Mouse (Mus musculus) heart, postnatal 10 days (tissue): Measurements from ENCODE around the gene Tbkbp1. TPM values are rescaled to one million over a fixed set of nuclear protein-coding genes. Genes with fewer than 3 reads are reported as not detected.
"Not testable (repeated sequence)": the region's sequence is repeated elsewhere in the genome, so short reads cannot be mapped to it uniquely, and the experiment has no call there.

Experiments
- DNase-seq, 2 experiments: peaks; one replicate each; pipeline ENCODE4 v3.0.0; 2021
- intact Hi-C: fragments of 180-260 bp; cut with DNase I; formaldehyde crosslinking; loops from one replicate; pipeline ENCODE4 v1.15.1; 2025
- total RNA-seq, 2 experiments: library from RNA; stranded (reverse); gene quantifications; 2 replicates each; pipeline ENCODE4 v1.2.3; 2021

The Tbkbp1 gene
- 10 to 100 TPM; 15.9 to 17.3 TPM for total RNA-seq

DNA sequence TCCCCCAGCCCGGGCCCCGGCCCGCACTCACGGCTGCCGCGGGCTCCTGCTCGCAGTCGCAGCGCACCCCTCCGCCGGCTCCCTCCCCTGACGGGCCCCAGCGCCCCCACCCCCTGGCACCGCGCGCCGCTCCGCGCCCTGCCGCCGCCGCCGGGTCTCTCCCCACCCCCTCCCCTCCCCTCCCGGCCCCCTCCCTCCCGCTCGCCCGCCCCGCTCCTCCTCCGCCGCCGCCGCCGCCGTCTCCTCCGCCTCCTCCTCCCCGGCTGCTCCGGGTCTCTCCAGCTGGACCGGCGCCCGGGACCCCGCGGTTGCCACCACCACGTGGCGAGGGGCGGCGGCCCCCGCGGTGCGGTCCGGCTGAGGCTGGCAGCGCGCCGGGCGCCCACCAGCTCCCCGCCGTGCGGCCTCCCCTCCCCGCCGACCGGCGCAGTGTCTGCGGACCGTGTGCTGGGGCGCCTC is at the start of gene Tbkbp1:
TSS of gene Tbkbp1 (minus strand) at position 153 of the 459 bp plus-strand sequence.
- intact Hi-C loops, result no loop called here
- peak; percentile 35 to 53 for DNase-seq

DNA sequence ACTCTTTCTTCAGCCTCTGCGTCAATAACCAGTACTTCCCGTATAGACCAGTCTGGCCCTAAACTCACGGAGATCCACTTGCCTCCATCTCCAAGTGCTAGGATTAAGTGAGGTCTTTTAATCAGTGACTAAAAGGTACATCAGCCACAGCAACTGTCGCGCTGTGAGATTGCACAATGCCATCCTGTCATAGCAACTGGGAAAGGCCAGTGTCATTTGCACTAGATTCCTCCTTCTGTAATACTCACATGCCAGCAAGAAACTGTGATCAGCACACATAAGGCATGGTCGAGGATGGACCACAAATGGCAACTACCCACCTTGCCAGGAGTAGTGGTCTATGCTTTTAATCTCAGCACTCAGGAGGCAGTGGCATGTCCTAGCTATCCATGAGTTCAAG is 48.2 kb upstream of the Tbkbp1 start:
- DNase-seq, result no peak
- intact Hi-C loops, result no loop called here

DNA sequence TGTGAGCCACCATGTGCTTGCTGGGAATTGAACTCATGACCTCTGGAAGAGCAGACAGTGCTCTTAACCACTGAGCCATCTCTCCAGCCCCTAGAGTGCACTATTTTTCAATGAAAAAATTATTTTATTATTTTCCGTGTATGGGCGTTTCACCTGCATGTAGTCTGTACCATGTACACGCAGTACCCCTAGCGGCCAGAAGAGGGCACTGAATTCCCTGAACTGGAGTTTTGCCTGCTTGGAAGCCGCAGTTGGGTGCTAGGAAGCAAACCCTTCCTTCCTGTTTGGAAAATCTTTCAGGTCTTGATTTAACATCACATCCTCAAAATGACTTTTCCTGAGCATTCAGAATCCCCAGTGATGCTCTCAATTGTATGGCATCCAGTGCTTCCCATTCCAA is 47.3 kb upstream of the Tbkbp1 start:
- intact Hi-C loops, result no loop called here
- DNase-seq, result peak; percentile 31 to 57

- intact Hi-C loops, result no loop called here
- no peak for DNase-seq
Measured at GRCm38 (mm10) chr11:97197021-97197420, 45.7 kb upstream of the Tbkbp1 start.

GRCm38 (mm10) chr11:97196541-97196940 is 45.2 kb upstream of the Tbkbp1 start:
- intact Hi-C loops, result no loop called here
- no peak for DNase-seq

DNA sequence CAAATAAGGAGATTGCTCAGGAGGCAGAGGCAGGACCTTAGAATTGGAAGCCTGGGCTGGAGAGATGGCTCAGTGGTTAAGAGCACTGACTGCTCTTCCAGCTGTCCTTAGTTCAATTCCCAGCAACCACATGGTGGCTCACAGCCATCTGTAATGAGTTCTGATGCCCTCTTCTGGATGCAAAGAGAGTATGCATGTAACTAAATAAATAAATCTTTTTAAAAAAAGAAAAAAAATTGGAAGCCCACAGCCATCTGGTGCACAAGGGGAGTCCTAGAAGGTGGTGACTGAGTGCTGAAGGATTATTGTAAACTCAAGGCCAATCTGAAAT is 41.3 kb upstream of the Tbkbp1 start:
- intact Hi-C loops, result no loop called here
- DNase-seq, result no peak

- DNase-seq, result no peak
- intact Hi-C loops, result no loop called here
Measured at GRCm38 (mm10) chr11:97191915-97192620, 40.8 kb upstream of the Tbkbp1 start.

DNA sequence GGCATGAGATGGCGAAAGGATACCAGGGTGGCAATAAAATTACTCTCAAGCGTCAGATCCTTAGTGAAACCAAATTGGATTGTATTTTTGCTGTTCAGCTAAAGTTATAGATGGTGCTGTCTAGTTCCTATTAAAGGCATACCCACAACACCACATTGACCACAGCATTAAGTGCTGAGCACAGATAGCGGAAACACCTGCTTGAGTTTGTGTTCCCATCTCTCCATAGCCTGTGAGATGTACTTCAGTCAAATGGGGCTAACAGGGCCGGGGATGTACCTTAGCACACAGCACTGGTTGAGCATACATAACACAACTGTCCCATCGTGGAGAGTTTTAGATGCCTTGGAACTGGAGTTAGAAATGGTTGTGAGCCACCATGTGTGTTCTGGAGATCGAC is 39.7 kb upstream of the Tbkbp1 start:
- no peak for DNase-seq
- intact Hi-C loops, result no loop called here

DNA sequence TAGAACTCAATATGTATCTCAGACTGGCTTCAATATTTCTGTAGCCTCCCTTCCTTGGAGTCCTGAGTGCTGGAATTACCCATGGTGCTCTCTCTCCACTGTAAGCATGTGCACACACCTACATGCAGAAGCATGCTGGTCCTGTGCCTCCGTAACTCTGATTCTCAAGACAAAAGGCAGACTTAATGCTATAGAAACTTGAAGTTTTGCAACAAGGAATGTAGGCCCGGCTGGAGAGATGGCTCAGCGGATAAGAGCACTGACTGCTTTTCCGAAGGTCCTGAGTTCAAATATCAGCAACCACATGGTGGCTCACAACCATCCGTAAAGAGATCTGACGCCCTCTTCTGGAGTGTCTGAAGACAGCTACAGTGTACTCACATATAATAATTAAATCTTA is 38.4 kb upstream of the Tbkbp1 start:
- DNase-seq, intact Hi-C loops: not testable (repeated sequence)

DNA sequence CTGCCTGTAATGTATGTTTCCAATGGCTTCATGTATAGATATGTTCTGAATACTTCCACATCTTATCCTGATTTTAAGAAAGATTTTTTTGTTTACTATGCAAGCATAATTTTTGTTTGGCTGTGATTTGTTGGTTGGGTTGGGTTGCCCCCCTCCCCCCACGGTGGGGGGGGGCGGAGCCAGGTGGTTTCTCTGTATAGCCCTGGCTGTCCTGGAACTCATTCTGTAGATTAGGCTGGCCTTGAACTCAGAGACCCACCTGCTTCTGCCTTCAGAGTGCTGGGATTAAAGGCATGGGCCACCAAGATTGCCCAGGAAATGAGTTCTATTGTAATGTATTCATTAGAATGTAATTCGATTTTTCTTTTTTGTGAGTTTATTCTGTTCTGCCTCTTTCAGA is 37.9 kb upstream of the Tbkbp1 start:
- intact Hi-C loops, result no loop called here

DNA sequence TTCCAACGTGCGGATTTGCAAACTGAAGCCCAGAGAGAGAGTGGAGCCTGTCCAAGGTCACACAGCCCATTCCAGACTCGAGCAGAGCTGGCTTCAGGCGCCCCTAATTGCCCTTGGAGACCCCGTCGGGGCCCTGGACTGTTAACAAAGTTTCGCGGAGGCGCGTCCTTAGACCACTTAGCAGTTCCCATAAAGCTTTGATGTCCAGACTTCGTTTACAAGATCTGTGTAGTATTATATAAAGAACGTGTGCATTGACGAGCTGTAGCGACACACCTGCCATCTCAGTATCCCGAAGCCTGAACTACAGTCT is 37.3 kb upstream of the Tbkbp1 start:
- intact Hi-C loops, result no loop called here

More for the DNA sequence above, 37.9 kb upstream of the Tbkbp1 start:
- no peak for DNase-seq

DNA sequence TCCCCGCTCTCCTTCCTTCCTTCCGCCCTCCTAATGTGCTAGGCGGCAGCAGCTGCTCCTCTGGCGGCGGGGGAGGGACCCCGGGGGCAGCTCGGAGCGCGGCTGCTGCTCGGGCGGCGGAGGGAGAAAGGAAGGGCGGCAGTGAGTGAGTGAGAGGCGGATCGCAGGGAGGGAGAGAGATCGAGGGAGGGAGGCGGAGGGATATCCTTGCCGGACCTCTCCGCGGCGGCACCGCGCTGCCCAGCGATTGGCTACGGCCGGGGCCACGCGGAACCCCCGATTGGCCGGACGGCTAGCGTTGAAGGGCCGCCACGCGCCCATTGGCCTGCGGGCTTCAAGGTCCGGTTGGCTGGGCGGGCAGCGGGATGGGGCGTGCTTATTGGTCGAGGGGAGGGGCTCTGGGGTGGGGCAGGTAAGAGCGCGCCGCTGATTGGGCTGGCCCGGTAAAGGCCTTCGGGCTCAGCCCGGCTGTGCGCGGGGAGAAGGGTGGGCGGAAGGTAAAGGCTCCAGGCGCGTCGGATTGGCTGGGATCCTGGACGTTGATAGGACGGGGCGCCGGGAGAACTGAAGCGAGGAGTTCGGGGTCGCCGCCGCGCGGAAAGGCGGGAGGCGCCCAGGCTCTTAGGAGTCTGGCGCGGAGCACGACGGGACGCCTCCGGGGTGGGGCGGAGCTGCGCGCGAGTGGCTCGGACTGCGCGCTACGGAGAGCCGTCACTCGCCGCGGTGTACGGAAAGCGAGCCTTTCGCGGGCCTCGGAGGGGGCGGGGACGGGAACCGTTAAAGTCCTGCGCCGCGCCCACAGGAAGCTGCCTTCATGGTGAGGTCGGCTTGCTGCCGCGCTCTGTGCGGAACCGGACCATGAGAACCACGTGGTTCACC is 36.7 kb upstream of the Tbkbp1 start, which contains the start of gene Kpnb1:
TSS of gene Kpnb1 (minus strand) at position 118 of the 879 bp plus-strand sequence.
- peak; percentile 98 to 99 for DNase-seq
- intact Hi-C loops, result no loop called here

More for the DNA sequence above, 37.3 kb upstream of the Tbkbp1 start:
- no peak for DNase-seq

- intact Hi-C loops, result no loop called here
- DNase-seq, result peak; percentile 98 to 99
Measured at GRCm38 (mm10) chr11:97186947-97187763, 35.9 kb upstream of the Tbkbp1 start.

DNA sequence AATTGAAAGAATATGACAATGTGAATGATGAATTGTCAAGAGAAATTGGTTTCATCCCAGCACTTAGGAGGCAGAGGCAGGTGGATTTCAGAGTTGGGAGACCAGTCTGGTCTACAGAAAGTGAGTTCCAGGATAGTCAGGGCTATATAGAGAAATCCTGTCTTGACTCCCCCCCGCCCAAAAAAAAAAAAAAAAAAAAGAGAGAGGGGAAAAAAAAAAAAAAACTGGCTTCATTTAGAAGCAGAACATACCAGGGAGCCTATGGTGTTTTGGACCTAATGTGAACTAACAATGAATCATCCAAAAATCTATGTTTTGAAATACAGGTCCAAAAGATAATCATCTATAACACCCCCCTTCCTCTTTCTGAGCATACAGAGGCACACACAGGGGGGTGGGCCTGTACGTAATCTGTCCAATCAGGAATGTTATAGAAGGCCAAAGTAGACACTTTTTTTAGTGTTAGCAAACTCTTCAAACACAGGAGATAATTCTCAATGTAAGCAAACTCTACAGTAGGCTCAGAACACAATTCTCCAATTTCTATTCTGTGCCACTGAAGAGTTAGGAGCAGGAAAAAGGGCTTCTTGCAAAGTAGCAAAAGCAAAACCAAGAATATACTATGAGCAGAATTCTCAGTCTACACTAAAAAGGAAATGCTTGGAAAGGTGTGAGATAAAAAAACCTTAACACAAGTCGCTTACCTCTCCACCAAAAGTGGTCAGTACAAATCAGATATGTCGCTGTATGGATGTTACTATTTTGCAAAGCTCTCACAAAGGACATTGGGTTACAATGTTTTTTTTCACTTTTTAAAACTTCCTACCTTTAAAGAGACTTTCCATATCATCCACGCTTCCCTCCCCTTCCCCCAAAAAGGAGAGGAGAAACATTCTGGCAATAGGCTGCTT is 34.7 kb upstream of the Tbkbp1 start:
- DNase-seq, result no peak
- intact Hi-C loops, result no loop called here

DNA sequence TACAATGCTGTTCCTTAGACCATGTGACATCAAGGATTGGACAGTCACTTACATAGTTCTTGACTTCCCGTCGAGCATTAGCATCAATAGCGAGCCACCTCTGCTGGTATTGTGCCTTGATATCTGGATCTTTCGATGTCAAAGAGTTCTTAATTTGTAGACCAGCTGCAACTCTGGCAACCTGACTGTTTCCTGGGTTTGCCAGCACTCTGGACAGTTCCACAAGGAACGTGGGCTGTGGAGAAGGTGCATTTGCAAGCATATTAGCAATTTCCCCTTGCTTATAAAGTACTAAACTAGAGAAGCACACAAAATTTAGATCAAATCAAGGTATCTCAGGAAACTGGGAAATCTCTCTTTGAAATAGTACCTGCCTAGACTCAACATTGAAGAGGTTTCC is 33.6 kb upstream of the Tbkbp1 start:
- peak in 1 of 2 experiments; percentile 26 for DNase-seq
- intact Hi-C loops, result no loop called here

GRCm38 (mm10) chr11:97182446-97182845 is 31.2 kb upstream of the Tbkbp1 start:
- intact Hi-C loops, result no loop called here
- no peak for DNase-seq

DNA sequence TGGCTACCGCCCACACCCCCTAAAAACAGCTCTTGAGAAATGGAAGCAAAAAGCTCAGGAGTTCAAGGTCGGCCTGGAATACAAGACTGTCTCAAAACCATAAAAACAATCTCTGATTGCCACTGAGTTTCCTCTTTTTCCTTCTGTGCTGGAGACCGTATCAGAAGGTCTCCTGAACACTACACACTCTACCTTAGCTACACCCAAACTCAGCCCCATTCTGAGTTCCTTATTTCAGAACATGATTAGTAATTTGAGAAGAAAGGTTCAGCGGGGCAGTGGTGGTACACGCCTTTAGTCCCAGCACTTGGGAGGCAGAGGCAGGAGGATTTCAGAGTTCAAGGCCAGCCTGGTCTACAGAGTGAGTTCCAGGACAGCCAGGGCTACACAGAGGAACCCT is 29.8 kb upstream of the Tbkbp1 start:
- DNase-seq, result no peak
- intact Hi-C loops, result no loop called here

DNA sequence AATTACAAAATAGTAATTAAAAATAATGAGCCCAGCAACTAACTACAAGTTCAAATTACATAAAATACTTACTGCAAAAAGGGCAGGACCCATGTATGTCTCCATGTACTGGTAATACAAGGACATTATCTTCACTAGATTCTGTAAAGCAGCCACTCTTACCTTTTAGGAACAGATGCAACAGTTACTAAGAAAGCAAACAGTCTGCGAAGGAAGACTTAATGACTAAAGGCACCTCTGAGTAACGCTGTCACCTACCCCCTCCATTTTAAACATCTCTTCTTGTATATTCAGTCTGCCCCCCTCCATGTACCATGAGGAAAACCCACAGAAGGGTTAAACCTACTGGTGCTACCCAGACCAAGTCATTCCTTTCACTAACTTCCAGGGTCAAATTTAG is 26.9 kb upstream of the Tbkbp1 start:
- intact Hi-C loops, result loop anchor here (10.0 kb wide), 1 partner anchor 193 kb away; the partner anchor contains the start of gene Sp2
- DNase-seq, result no peak

DNA sequence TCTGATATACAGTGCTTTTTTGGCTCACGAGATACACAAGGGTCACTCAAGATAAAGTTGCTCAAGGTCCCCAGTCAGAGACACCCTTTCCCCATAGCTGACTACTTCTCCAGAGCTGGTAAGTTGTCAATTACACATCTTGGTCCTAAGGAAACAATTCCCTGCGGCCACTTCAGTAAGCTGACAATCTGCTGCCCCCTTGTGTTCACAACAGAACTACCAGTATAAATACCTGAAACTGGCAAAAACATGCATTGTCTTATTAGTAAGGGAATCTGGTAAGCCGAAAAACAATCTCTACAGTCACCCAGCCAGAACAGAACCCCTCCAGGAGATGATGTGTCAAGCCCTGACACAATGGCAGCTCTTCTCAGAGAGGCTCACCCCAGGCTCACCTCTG is 25.6 kb upstream of the Tbkbp1 start:
- peak; percentile 59 to 68 for DNase-seq
- intact Hi-C loops, result loop anchor here (2.0 to 10.0 kb wide), 3 partner anchors 76 to 192 kb away; partner anchors contain the start of gene Sp2

DNA sequence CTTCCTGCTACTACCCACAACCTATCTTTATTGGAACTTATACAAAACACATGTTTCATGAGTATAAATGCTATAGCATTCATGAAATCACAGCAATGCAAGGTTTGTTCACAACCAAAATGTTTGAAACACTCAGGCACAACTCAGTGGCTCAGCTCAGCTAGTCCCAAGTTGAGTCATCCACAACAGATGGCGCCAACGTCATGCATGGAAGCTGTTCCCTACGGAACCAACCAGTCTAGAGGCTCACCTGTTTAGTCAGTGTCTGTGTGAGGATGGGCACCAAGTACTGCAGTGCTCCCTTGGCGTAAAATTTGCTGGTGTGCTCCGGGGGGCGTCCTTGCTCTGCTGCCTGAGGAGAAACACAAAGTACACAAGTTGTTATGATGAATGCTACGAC is 24.2 kb upstream of the Tbkbp1 start:
- intact Hi-C loops, result loop anchor here (10.0 kb wide), 1 partner anchor 191 kb away; the partner anchor contains the start of gene Sp2
- no peak for DNase-seq
